Mouse (Mus musculus): ENCODE data around the gene Coro2a.

Coro2a gene

DNA sequence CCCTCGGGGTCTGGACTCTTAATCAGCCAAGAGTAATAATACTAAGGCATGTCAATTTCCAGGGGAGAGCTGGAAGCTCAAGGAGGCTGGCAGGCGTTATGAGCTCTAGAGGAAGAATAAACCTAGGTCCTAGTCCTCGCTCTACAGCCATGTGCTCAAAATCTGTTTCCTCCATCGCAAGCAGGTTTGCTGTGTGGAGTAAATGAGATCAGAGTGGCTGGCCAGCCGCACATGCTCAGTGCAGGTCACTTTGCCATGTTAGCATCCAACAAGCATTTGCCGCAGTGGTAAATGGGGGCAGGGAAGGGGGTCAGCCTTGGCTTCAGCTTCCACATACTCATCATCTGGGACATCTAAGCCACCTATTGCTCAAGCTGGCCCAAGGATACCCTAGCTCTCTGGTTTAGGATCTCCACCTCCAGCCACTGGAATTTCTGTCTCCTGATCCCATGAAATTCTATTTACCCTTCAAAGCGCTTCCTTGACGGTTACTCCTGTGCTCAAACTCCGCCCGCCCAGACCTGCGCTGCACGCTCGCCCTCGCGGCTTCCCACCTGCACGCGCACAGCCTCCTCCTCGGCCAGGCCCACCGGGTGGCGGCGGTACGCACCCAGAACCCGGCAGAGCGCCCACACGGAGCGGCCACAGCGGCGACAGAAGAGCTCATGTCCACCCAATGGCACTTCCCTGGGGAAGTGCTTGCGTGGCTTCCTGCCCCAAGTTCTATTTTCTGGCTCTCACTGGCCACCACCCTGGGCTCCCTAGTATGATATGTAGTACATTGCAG lies 67.9 kb downstream of the Coro2a start:
- no peak for ATAC-seq (ENCODE audit: insufficient number of reproducible peaks, low FRiP score, low TSS enrichment)

DNA sequence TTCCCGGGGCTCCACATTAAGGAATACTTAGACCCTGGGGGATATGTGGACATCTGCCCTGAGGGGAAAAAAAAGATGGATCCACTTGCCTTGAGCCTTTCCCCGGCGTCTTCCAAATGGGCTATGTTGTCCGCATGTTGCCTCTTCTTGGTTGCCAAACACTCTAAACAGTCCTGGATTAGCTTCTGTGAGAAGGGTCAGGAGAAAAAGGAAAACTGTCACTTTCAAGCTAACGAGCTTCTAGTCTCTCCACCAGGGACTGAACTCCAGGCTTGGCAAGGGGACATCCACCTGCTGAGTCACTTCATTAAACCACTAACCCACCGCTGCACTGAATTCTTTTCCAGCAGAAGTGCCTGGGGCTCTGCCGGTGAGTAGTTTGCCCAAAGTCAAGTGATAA lies 69.1 kb downstream of the Coro2a start:
- no peak for ATAC-seq (ENCODE audit: insufficient number of reproducible peaks, low FRiP score, low TSS enrichment)

DNA sequence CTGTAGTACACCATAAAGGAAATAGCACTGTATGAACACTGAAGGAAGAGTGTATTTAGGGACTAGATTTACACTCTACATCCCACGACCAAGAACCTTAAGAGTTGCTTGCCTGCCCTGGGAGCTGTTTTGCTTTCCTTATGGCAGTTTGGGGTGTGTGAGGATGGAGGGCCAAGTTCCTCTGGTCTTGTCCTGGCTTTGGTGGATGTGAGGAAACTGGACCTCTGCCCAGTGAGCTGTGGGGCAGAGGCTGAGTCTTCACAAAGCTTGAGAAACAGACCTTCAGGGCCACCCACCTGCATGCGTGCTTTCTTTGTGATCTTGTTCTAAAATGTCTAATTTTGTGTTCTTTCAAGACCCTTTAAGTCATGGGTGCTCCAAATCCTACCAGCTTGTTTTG lies 69.5 kb downstream of the Coro2a start:
- ATAC-seq (ENCODE audit: insufficient number of reproducible peaks, low FRiP score, low TSS enrichment) = no peak

DNA sequence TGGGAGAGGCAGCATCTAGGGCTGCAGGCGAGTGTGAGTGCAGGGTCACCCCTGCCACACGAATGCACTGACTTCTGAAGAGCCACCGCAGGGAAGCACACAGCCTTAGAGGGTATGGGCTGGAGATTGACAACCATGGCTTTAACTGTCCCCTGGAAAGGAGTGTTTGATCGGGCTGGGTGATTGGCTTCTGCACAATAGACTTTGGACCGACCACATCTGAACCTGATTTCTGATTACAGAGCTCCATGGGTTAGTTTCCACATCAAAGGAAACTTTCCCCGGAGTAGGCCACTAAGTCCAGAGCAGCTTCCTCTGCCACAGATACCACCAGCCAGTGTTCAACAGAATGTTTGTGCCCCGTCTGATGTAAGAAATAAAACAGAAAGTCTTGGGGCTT lies 72.3 kb downstream of the Coro2a start:
- no peak for ATAC-seq (ENCODE audit: insufficient number of reproducible peaks, low FRiP score, low TSS enrichment)

DNA sequence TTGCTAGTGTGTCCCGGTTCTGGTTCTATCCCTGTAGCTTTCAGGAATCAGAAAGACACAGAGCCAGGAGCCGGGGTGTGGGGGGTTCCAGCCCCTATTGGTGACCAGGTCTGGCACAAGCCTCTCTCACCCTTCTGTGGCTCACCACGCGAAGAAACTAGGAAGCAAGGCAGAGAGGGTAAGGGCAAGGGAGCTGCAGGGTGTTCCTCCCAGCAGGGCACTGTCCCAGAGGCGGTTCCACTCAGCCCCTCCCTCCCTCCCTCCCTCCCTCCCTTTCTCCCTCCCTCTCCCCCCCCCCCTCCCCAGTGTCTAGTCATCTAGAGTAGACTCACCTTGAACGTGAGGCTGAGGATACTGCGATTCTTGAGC lies 74.5 kb downstream of the Coro2a start:
- ATAC-seq (ENCODE audit: insufficient number of reproducible peaks, low FRiP score, low TSS enrichment) = no peak

DNA sequence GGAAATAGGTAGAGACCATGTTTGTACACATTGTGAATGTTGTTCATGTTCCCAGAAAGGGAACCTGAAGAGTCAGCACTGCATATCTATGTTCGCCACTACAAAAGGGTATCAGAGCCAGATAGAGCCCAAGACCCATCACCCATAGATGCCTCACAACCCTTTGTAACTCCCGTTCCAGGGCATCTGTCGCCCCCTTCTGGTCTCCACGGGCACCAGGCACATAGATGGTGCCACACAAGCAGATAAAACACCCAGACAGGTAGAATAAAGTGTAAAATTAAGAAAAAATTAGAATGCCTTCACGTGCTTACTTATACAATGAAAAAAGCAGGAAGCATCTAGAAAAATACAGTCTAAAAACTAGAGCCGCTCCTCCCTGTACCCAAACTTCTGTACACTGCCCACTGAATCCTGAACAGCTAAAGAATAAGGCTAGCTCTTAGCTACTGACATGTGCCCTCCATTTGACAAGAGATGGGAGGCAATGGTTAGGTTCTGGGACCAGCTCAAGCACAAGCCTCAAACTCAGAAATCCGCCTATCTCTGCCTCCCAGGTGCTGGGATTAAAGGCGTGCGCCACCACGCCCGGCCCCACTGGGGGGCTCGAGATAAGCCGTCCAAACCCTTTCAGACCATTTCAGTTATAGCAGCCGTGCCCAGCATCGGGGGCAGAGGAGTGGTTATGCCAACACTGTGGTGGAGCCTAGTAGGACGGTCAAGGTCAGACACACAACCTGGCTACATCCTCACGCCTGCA lies 75.0 kb downstream of the Coro2a start:
- no peak for ATAC-seq (ENCODE audit: insufficient number of reproducible peaks, low FRiP score, low TSS enrichment)

DNA sequence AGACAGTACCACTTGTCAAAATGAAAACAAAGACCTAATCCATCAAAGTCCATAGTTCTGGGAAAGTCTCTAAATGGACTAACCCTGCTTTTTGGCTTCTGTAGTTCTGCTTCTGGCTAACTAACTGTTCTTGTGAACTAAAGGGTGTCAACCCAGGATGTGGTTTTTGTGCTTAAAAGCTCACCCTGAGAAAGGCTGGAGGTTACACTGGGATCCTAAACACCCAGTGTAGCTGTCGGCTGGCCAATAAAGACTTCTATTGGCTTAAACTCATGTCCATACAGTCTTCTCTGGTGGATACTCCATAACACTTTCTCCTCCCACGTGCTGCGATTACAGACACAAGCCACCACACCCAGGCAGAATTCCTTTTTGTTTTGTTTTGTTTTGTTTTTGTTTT lies 75.8 kb downstream of the Coro2a start:
- ATAC-seq (ENCODE audit: insufficient number of reproducible peaks, low FRiP score, low TSS enrichment) = no peak

DNA sequence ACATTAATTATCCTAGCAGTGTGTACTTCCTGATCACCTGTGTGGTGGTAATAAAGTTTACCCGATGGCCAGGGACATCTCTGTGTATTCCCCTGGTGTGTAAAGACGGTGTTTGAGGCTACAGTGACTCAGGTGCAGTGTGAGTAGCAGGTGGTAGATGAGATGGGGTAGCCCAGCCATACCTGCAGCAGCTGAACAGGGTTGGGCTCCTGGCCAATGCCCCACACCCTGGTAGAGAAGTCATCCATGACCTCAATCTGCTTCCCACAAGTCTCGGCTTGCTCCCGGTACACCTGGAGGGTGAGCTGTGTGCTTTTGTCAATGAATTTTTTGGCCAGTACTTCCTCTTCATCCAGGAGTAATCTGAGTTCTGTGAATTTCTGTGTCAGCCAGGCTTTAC lies 78.7 kb downstream of the Coro2a start:
- no peak for ATAC-seq (ENCODE audit: insufficient number of reproducible peaks, low FRiP score, low TSS enrichment)

DNA sequence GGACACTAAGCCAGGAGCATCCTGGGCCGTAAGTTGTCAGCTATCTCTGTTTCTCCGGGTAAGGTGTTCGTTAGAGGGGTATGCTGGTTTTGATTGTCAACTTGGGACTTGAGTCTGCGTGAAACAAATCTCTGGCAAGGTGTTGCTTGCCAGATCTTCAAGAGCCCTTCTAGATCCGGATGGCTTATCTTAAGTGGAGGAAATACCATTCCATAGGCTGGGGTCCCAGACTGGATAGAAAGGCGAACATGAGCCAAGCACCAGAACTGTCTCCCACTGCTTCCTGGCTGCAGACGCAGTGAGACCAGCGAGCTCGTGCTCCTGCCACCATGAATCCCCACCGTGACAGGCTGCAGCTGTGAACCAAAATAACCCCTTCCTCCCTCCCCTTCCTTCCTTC lies 80.5 kb downstream of the Coro2a start:
- no peak for ATAC-seq (ENCODE audit: insufficient number of reproducible peaks, low FRiP score, low TSS enrichment)

DNA sequence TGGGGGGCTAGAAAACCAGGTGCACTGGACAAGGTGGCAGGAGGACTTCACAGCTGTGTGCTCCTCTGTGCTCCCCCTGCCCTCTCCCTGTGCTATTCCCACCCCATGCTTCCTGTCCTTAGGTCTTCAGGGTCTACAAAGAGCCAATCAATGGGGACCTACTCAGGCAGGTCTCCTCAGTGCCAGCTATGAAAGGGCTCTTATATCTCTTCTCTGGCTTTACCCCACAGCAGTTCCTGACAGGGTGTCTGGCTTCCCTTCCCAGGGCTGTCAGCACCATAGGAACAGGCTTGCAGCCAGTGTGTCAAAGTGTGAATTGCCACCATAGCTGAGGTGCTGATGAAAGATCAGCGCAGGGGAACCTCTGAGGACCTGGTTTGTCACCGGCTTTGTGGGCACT lies 81.5 kb downstream of the Coro2a start:
- ATAC-seq (ENCODE audit: insufficient number of reproducible peaks, low FRiP score, low TSS enrichment) = no peak

DNA sequence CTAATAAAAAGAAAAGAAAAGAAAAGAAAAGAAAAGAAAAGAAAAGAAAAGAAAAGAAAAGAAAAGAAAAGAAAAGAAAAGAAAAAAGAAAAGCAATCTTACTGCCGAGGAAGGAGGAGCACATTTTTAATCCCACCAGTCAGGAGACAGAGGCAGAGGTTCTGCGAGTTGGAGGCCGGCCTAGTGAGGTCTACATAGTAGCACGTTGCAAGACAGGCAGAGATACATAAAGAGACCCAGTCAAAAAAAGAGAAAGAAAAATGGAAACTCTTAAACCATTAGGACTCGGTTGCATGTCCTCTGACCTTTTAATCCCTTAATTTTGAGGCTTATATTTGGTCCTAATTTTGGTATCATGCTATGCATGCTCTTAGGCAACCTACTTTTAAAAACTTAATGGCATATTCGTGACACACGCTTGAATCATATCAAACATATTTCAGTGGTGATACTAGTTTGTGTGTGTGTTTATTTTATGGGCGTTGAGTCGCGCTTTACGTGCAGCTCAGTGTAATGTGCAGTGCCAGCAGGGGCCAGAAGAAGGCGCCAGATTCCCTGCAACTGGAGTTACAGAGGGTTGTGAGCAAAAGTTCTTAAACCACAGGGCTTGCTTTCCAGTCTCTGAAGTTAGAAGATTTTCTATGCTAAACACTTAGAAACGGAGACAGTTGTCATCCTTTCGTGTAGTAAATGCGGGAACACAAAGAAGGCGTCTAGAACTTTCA lies 94.1 kb downstream of the Coro2a start:
- no peak for ATAC-seq (ENCODE audit: insufficient number of reproducible peaks, low FRiP score, low TSS enrichment)

DNA sequence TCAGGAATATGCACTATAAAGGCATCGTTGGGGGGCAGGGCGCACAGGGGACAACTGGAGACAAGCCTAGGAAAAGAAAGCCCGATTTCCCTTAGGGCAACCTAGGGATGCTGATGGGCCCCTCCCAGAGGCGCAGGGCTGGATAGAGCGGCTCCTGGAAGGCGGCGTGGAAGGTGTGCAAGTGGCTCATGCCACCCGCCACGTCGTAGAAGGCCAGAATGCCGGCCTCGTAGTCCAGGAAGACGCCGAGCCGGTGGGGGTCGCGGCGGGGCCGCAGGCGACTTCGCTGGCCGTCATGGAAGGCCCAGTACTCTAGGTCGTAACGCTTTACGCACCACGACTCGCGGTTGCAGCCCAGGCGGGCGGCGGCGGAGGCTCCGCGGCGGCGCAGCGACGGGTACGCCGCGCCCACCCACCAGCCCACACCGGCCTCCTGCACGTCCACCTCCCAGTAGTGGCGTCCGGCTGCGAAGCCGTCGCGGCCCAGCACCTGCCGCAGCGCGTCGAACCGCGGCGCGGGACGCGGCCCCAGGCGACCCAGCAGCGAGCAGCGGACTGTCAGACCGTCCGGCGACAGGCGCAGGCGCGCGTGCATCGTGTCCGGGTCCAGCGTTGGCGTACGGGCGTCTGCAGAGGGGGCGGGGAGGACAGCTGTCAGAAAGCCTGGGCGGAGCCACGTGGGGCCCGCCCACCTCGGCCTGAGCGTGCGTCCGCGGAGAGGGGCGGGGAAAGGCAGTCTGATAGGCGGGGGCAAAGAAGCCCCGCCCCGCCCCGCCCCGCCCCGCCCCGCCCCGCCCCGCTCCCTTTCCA lies 95.0 kb downstream of the Coro2a start:
- ATAC-seq (ENCODE audit: insufficient number of reproducible peaks, low FRiP score, low TSS enrichment) = peak; percentile 83

DNA sequence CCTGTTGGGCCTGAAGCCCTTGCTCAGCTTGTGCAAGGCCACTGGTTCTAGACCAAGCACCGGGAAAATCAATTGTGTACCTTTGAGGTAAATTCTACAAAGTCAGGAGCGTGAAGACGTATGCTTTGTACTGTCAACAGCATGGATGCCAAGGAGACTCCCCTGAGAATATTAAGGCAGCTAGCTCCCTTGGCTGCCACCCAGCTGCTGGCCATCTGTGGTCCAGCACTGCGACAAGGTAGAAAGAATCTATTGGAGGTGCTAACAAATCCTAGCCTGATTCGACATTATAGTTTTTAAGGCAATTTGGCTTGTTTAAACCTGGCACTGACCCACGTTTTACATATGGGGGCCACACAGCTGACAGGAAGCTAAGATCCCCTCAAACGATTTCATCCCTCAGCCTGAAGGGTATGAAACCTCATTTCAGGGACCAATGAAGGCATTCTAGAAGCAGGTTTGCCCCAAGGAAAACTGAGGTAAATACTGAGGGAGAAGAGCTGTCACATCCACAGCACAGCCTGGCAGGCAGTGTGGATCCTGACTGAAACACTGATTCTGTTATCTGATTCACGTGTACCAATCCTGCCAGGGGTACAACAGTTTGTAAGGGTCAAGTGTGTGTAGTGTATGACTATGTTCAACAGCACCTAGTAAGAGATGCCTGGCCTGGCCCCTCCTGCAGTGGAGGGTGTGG lies 96.5 kb downstream of the Coro2a start:
- ATAC-seq (ENCODE audit: insufficient number of reproducible peaks, low FRiP score, low TSS enrichment) = no peak

DNA sequence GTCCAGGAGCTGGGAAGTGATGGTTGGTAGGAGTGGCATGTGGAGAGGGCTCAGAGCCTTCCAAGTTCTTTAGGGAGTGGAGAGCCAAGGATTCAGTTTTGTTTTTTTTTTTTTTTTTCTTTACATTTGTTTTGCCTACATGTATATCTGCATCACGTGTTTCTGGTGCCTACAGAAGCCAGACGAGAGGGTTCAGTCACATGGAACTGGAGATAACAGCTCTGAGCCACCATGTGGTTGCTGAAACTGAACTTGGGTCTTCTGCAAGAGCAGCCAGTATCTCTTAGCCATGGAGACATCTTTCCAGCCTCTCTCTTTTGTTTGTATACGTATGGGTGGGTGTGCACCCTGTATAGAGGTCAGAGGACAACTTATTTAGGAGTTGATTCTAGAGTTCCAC lies 98.1 kb downstream of the Coro2a start:
- no peak for ATAC-seq (ENCODE audit: insufficient number of reproducible peaks, low FRiP score, low TSS enrichment)

DNA sequence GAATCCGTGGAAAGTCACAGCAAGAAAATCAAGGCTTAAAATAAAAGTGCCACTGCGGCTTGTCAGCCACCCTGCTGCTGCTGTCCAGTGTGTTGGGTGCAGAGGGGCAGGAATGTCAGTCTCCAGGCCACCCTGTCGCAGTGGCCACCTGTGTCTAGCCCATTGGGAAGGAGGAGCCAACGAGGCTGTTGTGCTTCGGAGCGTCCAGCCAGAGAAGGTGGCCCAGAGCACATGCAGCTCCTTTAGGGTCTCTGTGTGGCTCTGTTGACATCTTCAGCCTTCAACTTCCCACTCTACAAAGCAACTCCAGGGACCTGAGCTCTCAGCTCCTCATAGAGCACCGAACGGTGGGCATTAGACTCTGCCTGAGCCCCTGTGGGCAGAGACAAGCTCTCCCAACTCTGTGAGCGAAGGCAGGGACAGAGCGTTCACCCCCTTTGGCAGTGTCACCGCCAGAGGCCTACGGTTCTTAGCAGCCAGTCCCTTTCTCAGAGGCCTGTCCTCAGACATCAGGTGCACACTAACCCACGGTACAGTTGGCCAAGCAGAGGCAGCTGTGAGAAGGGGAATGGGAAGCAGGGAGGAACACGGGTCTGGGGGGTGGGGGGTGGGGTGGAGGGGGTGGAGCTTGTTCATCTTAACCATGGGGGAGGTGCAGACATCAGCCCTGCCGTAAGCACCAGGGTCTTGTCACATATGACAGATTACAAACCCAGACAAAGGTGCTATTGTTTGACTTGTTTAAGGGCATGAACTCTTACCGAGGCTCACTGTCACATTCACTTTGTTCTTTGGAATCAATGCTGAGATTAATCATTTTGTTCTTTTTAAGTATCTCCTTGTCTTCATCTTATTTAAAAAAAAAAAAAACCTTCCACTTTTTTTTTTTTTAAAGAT lies 99.1 kb downstream of the Coro2a start:
- ATAC-seq (ENCODE audit: insufficient number of reproducible peaks, low FRiP score, low TSS enrichment) = no peak

DNA sequence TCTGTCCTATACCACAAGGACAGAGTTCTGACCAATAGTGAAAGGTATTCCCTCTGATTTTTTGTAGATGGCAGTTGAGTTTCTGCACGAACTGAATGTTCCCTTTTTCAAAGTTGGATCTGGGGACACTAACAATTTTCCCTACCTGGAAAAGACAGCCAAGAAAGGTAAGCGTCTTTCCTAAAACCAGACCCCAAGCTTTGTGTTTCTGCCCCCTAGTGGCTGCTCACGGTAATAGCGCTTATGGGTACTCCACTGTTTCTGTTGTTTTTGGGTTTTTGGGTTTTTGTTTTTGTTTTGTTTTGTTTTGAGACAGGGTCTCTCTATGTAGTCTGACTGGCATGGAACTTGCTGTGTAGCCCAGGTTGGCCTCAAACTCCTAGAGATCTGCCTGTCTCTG lies 103.0 kb downstream of the Coro2a start:
- ATAC-seq (ENCODE audit: insufficient number of reproducible peaks, low FRiP score, low TSS enrichment) = no peak

DNA sequence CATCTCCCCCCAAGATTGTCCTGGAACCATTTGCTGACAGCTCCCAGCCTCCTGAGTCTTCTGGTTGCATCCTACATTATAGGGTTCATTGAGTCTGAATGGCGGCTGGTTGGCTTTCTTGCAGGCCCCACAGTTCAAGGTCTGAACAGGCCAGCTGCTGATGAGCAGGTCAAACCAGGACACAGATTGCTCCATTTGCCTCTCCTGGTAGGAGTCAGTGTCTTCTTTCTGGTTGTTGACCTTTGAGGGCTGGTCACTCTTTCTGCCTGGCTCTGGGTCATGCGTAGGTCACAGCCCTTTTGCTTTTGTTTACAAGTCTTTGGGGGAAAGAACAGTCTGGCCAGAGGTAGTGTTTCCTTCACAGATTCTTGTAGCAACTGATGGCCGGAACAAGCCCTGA lies 103.5 kb downstream of the Coro2a start:
- ATAC-seq (ENCODE audit: insufficient number of reproducible peaks, low FRiP score, low TSS enrichment) = no peak

DNA sequence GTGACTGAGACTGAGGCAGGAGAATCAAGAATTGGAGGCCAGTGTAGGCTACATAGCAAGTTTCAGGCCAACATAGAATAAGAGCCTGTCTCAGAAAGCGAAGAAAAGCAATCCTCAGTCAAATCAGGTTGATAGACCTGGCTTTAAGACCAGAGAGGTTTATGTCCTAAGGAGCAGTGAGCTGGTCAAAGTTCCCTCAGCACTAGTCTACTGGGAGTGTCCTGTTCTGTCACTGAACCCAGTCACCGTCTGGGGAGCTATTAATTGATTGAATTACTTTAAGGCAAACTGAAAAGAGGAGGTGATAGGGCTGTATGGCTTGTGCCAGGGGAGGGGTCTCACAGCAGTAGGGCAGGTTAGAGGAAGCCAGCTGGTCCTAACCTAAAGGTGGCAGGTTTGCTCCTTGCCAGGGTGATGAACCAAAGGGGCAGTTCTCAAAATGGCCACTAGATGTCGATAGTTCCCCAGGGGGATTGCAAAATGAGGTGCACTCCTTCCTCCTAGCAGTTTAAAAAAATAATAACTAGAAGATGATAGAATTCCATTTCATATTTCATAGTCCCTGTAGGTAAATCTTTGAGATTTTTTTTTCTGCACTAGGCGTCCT lies 104.6 kb downstream of the Coro2a start:
- ATAC-seq (ENCODE audit: insufficient number of reproducible peaks, low FRiP score, low TSS enrichment) = no peak; the same call in 1 of the 2 replicates

DNA sequence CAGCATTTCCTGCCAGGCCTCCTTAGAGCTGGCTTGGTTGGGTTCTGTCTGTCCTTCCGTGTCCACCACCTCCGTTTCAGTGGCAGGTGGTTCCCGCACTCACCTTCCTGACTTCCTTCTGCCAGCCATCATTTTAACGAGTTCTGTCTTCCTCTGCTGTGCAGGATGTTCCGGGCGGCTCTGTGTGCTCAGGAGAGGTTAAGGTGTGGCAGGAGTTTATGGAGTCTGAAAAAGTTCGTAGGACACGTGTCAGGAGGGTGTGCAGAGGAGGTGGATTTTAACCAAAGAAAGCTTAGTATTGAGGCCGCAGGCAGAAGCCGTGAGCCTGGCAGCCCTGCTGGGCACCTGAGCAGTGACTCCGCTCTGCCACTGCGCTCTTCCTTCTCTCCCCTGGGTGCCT lies 106.5 kb downstream of the Coro2a start:
- ATAC-seq (ENCODE audit: insufficient number of reproducible peaks, low FRiP score, low TSS enrichment) = no peak

Measured in cerebellum, adult (tissue).